Mouse (Mus musculus) intestine, embryonic 16.5 days (tissue): ENCODE data around the gene Slc2a10. TPM values are rescaled to one million over a fixed set of nuclear protein-coding genes. Genes with fewer than 3 reads are reported as not detected.

Experiments used
- ATAC-seq: fragments of 200-750 bp; cut with Nextera tagmentation; 2 replicates; pipeline ENCODE4 v1.8.0; 2017; ENCODE audit warnings: moderate TSS enrichment, moderate library complexity
- H3K27ac ChIP-seq: fragments of 300-500 bp; sonication (generic); 2 replicates; pipeline ENCODE4 v1.5.1; 2014; ENCODE audit warnings: mild to moderate bottlenecking, low read length
- H3K27me3 ChIP-seq: fragments of 300-500 bp; sonication (generic); replicated peaks from 2 replicates; pipeline ENCODE4 v1.6.1; 2014; ENCODE audit warnings: low read length, control low read depth, mixed read lengths; ENCODE audit not compliant: control insufficient read depth, insufficient read depth
- H3K36me3 ChIP-seq: fragments of 300-500 bp; sonication (generic); 2 replicates; pipeline ENCODE4 v1.6.1; 2014; ENCODE audit warnings: low read length, control low read depth; ENCODE audit not compliant: control insufficient read depth, insufficient read depth
- H3K4me1 ChIP-seq: fragments of 300-500 bp; sonication (generic); 2 replicates; pipeline ENCODE4 v1.6.1; 2014; ENCODE audit warnings: low read length, control low read depth, mixed read lengths; ENCODE audit not compliant: control insufficient read depth, insufficient read depth
- H3K4me2 ChIP-seq: fragments of 300-500 bp; sonication (generic); 2 replicates; pipeline ENCODE4 v1.6.1; 2014; ENCODE audit warnings: low read depth, low read length, control low read depth
- H3K4me3 ChIP-seq: fragments of 300-500 bp; sonication (generic); 2 replicates; pipeline ENCODE4 v1.5.1; 2014; ENCODE audit warnings: mild to moderate bottlenecking, low read length
- H3K9ac ChIP-seq: fragments of 300-500 bp; sonication (generic); 2 replicates; pipeline ENCODE4 v1.6.1; 2014; ENCODE audit warnings: low read depth, low read length
- H3K9me3 ChIP-seq: fragments of 300-500 bp; sonication (generic); 2 replicates; pipeline ENCODE4 v1.6.1; 2016; ENCODE audit warnings: low read length, control low read depth; ENCODE audit not compliant: control insufficient read depth
- WGBS: fragments of 180-500 bp; shearing (Covaris S2); extraction: QIAGEN DNeasy Blood & Tissue Kit; methylation state at CpG from one replicate; pipeline ENCODE4 v1.1.7; 2014; 5-methylcytosine and 5-hydroxymethylcytosine counted together
- polyA plus RNA-seq: library from polyadenylated mRNA; unstranded; fragments of >200 nt; fragmentation: Nextera tagmentation; extraction: Ambion mirVana; gene quantifications from 2 replicates; pipeline ENCODE4 v1.2.1, GENCODE M21; 2015

The Slc2a10 gene
- polyA plus RNA-seq, 1 experiment from 2014 or later = 5.3 TPM

DNA sequence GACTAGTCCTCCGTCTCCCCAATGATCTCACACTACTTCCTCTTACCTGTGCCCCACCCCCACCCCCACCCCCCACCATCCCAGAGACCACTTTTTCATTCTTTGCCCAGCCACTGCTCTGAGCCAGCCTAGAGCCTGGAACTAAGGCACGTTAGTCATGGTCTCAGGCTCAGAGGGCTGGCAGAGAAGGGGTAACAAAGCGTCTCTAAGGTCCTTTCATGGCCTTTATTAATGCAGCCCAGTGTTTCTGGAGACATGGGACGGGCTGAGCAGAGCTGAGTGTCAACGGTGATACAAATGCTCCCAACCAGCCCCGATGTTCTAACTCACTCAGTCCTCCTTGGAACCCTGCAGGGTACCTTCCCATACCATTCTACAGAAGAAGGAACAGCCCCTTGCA, 61.0 kb downstream of the Slc2a10 start:
- no peak overlapping the region for H3K27ac ChIP-seq
- no peak for ATAC-seq
- H3K4me1 ChIP-seq = peaks cover 5% of the 10 kb centered on the region; the same call in 1 of the 2 replicates
- H3K4me3 ChIP-seq = no peak overlapping the region
- no peak overlapping the region for H3K9ac ChIP-seq
- WGBS = 66% methylated on average over 6 of the region's 6 CpGs
- H3K36me3 ChIP-seq = no peaks in the 10 kb centered on the region
- H3K4me2 ChIP-seq = no peak overlapping the region
- H3K27me3 ChIP-seq = peaks cover 20% of the 10 kb centered on the region
- no peaks in the 10 kb centered on the region for H3K9me3 ChIP-seq

DNA sequence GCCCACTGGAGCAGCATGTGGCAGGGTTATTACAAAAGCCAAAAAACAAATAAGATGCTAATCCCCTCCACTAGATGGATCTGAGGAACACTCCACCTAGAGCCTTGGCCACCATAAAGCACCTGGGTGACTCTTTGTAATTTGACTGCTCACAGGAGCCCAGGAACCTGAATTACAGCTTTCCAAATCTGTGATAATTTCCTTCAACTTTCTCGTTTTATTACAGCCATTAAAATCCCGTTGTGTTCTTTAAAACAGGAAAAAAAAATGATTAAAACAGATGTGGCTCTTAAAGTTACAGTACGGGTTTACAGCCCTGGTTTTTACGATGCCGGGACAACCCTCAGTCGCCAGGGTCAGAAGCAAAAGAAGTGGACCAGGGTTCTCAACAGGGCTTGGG, 63.3 kb downstream of the Slc2a10 start:
- no peak overlapping the region for H3K9ac ChIP-seq
- H3K4me3 ChIP-seq = no peak overlapping the region
- H3K27ac ChIP-seq = no peak overlapping the region
- 46% methylated on average over 6 of the region's 6 CpGs for WGBS
- no peaks in the 10 kb centered on the region for H3K9me3 ChIP-seq
- no peaks in the 10 kb centered on the region for H3K36me3 ChIP-seq
- no peak overlapping the region for H3K4me2 ChIP-seq
- peaks cover 20% of the 10 kb centered on the region for H3K27me3 ChIP-seq
- no peak for ATAC-seq
- H3K4me1 ChIP-seq = peaks cover 5% of the 10 kb centered on the region; the same call in 1 of the 2 replicates

DNA sequence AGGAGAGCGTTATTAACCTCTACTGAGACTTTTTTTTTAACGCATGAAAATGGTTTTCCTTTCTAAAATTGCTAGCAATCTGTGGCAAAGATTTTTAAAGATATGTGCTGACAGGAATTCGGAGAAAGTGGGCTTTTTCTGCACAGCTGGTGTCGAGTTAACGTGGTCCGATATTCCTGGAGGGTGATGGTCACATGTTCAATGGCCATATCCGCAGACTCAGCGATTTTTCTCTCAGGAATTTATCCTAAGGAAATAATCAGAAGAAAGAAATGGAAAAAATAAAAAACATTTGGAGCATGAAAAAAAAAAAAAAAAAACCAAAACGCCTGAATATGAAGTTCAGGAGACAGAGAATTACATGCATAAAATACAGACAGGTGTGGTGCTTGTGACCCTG, 64.2 kb downstream of the Slc2a10 start:
- no peak for ATAC-seq
- Histone ChIP-seq H3K9ac (no peak overlapping the region), H3K4me2 (no peak overlapping the region), H3K9me3 (no peaks in the 10 kb centered on the region), H3K4me1 (peaks cover 5% of the 10 kb centered on the region; the same call in 1 of the 2 replicates), H3K36me3 (no peaks in the 10 kb centered on the region), H3K4me3 (no peak overlapping the region), H3K27me3 (peaks cover 17% of the 10 kb centered on the region), H3K27ac (no peak overlapping the region)
- 70% methylated on average over 9 of the region's 9 CpGs for WGBS

DNA sequence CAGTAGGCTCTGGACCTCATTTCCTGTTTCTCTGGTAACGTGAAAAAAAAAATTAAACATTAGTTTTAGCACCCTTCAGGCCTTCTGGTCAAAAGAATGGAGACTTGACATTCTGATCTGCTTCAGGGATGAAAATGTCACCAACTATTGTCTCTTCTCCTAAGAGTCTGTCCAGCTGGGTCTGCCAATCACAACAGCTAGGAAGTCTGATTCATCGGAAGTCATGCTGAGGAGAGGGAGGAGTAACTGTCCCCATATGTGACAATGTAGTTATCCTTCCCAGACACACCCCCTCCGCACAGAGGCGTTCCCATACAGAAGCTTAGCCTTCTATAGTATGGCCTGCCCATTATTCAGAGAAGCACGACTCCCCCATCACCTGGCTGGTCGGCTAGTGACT, 65.3 kb downstream of the Slc2a10 start:
- H3K36me3 ChIP-seq = no peaks in the 10 kb centered on the region
- no peak overlapping the region for H3K4me2 ChIP-seq
- 58% methylated on average over 6 of the region's 6 CpGs for WGBS
- no peak overlapping the region for H3K27ac ChIP-seq
- H3K9me3 ChIP-seq = no peaks in the 10 kb centered on the region
- H3K9ac ChIP-seq = no peak overlapping the region
- no peak for ATAC-seq
- H3K4me1 ChIP-seq = no peaks in the 10 kb centered on the region
- H3K4me3 ChIP-seq = no peak overlapping the region
- H3K27me3 ChIP-seq = 0 out of 2 replicates have a peak, but pooled peaks cover 9% of the 10 kb centered on the region

Other genes with a start within 250 kb of the Slc2a10 start
- gene Slc35c2, start 215.9 kb upstream of the Slc2a10 start, polyA plus RNA-seq = 135 and 154 TPM in 2 replicates
- 63.5 and 67.2 TPM in 2 replicates for gene Elmo2, start 177.3 kb upstream of the Slc2a10 start, polyA plus RNA-seq
- 0.45 and 0.64 TPM in 2 replicates for gene Zfp663, start 135.1 kb upstream of the Slc2a10 start, polyA plus RNA-seq
- 3.6 TPM in 2 replicates for gene Zfp334, start 115.5 kb upstream of the Slc2a10 start, polyA plus RNA-seq
- gene Ocstamp, start 103.4 kb upstream of the Slc2a10 start, polyA plus RNA-seq = 1.1 TPM in 2 replicates
- 0.40 and 0.56 TPM in 2 replicates for gene Slc13a3, start 30.6 kb upstream of the Slc2a10 start, polyA plus RNA-seq
- 23.6 and 23.8 TPM in 2 replicates for gene Trp53rka, start 10.5 kb upstream of the Slc2a10 start, polyA plus RNA-seq
- 0.33 and 1.2 TPM in 2 replicates for gene Eya2, start 91.2 kb downstream of the Slc2a10 start, polyA plus RNA-seq